Mouse (Mus musculus): ENCODE measurements around the gene Snw1. TPM values are rescaled to one million over a fixed set of nuclear protein-coding genes. Genes with fewer than 3 reads are reported as not detected.
"Not testable (repeated sequence)": the region's sequence is repeated elsewhere in the genome, so short reads cannot be mapped to it uniquely, and the experiment has no call there.

Gene Snw1
- 132 and 134 TPM in 2 replicates for polyA plus RNA-seq (2016; fragmentation: Nextera tagmentation; extraction: Ambion mirVana)

DNA sequence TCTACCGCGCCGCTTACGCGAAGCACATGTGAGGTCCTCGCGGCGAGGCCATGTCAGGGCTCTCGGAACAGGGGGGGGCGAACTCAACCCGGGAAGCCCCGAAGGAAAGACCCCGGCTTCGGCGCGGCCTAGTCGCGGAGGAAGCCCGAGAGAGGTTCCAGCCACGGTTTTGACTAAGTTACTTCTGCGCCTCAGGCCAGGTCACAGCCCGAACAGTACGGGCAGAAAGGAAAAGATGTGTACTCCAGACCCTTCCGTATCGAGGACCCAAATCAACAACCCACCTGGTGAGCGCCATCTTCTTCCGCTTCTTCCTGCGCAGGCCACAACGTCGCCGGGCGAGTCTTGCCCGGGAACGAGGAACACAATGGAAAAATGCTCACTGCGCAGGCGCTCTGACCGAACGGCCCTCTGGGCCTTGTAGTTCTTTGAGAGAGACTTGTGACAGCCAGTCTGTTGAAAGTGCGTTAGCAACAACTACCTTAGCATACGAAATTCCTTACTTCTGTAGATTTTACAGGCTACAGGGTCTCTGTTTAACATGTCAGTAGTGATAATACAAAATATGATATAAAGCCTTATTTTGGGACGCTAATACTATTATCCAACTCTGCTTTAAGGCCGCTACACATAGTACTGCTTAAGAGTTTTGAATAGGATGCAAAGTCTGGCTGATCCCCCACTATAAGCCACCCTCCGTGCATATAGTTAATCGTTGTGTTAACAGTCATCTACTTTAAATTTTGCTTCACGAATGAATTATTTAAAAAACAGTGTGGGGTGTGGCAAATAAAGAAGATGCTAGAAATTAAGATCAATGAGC lies at the start of gene Snw1:
Gene Snw1, minus strand, starts transcription at position 311 of the 823 bp plus-strand sequence.
- Histone ChIP-seq H3K27ac (peak within 1 kb of the TSS; percentile 87), H3K4me1 (peaks cover 14% of the 10 kb centered on the region), H3K4me3 (peak within 1 kb of the TSS; percentile 74), H3K4me2 (replicated peaks) (peak within 1 kb of the TSS; percentile 68), H3K9me3 (replicated peaks) (no peaks in the 10 kb centered on the region), H3K9ac (peak within 1 kb of the TSS; percentile 83), H3K36me3 (peaks cover 12% of the 10 kb centered on the region), H3K27me3 (no peaks in the 10 kb centered on the region)
- WGBS = 3% methylated on average over 44 of the region's 45 CpGs
- peak; percentile 96 for ATAC-seq (ENCODE audit: low FRiP score)

DNA sequence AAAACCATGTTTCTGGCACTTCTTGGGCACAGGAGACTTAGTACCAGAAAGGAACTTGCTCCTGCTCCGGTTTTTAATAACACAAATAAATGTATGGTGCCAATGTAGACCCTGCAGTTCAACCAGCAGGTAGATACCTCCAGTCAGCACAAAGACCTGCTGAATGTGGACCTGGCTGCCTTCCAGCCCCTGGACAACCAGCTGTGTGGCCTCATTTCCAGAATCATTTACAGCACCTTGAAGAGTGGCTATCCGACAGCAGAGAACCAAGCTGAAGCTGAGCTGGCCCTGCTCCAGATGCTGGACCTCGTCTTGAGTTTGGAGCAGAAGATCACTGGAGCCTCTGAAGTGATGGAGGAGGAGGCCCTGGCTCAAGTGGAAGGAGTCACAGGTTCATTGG lies 47.5 kb upstream of the Snw1 start:
- 68% methylated on average over 3 of the region's 3 CpGs for WGBS
- not testable (repeated sequence) for H3K4me2 ChIP-seq (replicated peaks); H3K9me3 ChIP-seq (replicated peaks)

DNA sequence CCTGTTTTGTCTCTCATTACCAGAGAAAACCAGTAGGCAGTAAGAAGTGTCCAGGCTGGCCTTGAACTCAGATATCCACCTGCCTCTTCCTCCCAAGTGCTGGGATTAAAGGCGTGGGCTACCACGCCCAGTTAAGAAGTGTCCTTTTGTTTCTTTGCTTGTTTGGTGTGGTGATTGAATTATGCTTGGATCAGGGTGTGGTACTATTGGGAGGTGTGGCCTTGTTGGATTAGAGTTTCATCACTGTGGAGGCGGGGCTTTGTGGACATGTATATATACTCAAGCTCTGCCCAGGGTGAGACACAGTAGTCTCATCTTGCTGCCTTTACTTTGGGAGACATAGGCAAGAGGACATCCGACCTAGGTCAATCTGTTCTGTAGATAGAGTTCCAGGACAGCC lies 41.9 kb upstream of the Snw1 start, which contains the start of gene Gm8300:
Gene Gm8300, plus strand, starts transcription at position 301 of the 400 bp plus-strand sequence.
- WGBS = 78% methylated on average over 4 of the region's 4 CpGs
- not testable (repeated sequence) for H3K9me3 ChIP-seq (replicated peaks); H3K9ac ChIP-seq; H3K4me1 ChIP-seq; H3K4me2 ChIP-seq (replicated peaks); H3K36me3 ChIP-seq; ATAC-seq (ENCODE audit: low FRiP score); H3K27ac ChIP-seq; H3K4me3 ChIP-seq; H3K27me3 ChIP-seq

More for the DNA sequence above, 47.5 kb upstream of the Snw1 start:
- H3K27me3 ChIP-seq; H3K4me3 ChIP-seq; ATAC-seq (ENCODE audit: low FRiP score); H3K27ac ChIP-seq; H3K9ac ChIP-seq; H3K36me3 ChIP-seq; H3K4me1 ChIP-seq: not testable (repeated sequence)

DNA sequence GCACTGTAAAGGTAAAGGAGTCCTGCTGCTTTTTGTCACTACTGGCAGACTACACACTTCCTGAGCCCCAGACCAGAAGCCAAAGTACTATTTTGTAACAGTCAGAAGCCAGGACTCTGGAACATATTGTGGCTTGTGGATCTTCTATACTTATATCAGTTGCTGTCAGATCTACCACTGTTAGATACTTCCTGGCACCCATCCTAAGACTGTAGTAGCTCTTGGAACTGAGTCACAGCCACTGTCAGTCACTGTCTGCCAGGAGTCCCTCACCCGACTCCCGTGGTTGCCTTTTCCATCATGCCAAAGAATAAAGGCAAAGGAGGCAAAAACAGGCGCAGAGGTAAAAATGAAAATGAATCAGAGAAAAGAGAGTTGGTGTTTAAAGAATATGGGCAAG lies 22.3 kb upstream of the Snw1 start, which contains the start of gene Gm5788:
Gene Gm5788, plus strand, starts transcription at position 301 of the 400 bp plus-strand sequence.
- H3K27me3 ChIP-seq; H3K9ac ChIP-seq; ATAC-seq (ENCODE audit: low FRiP score); H3K36me3 ChIP-seq; H3K4me2 ChIP-seq (replicated peaks); H3K9me3 ChIP-seq (replicated peaks); H3K4me1 ChIP-seq; H3K27ac ChIP-seq; H3K4me3 ChIP-seq: not testable (repeated sequence)
- 90% methylated on average over 3 of the region's 3 CpGs for WGBS

DNA sequence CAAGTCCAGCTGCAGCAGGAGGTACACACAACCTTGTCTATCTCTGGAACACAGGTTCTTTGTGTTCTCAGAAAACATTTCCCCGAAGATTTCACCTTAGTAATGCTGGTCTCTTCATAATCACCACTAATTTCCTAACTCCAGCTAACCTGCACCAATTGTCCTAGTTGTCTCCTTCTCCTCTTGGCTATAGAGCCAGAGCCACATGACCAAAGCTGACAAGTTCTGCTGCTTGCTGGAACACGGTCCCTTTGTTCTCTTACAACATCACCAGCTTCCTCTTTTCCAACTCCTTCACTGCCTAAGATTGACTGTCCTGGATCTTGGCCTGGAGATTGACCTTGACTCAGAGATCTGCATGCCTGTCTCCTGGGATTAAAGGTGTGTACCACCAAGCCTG lies 16.6 kb upstream of the Snw1 start:
- not testable (repeated sequence) for H3K9me3 ChIP-seq (replicated peaks); H3K4me1 ChIP-seq; H3K27me3 ChIP-seq; H3K4me2 ChIP-seq (replicated peaks); H3K4me3 ChIP-seq; H3K27ac ChIP-seq; H3K9ac ChIP-seq; ATAC-seq (ENCODE audit: low FRiP score); H3K36me3 ChIP-seq
- WGBS = 67% methylated on average over 2 of the region's 2 CpGs

DNA sequence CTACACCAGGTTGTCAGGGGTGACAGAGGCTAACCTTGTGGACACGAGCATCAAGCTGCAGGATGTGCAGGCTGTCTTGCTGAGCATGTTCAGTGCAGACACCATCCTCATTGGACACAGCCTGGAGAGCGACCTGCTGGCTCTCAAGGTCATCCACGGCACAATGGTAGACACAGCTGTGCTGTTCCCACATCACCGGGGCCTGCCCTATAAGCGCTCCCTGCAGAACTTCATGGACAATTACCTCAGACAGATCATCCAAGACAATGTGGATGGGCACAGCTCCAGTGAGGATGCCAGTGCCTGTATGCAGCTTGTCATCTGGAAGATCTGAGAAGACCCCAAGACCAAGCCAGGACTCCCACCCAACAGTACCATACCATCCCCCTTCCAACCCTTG lies 10.4 kb upstream of the Snw1 start:
- not testable (repeated sequence) for H3K4me1 ChIP-seq; H3K4me3 ChIP-seq; H3K36me3 ChIP-seq; H3K9ac ChIP-seq; H3K4me2 ChIP-seq (replicated peaks); H3K9me3 ChIP-seq (replicated peaks); H3K27me3 ChIP-seq; ATAC-seq (ENCODE audit: low FRiP score); H3K27ac ChIP-seq
- 78% methylated on average over 5 of the region's 5 CpGs for WGBS

DNA sequence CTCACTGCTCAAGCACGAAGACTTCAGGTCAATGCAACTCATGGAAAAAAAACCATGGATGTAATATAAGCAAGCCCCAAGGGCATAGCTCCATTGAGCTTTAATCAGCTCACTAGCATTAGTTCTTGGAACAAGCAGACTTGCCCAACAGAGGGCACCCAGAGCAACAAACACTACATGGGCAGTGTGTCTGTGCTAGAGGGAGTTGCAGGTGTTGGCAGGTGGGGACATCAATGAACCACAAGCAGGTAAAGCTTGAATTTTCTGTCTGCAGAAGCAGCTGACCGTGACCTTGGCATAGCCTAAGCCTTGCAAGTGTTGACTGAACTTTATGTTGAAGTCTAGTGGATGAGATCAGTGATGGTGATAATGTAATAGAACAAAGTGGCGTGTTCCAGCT lies 2.7 kb upstream of the Snw1 start:
- Histone ChIP-seq H3K27me3 (no peaks in the 10 kb centered on the region), H3K4me1 (peaks cover 14% of the 10 kb centered on the region), H3K4me3 (no peak overlapping the region), H3K27ac (no peak overlapping the region), H3K36me3 (no peaks in the 10 kb centered on the region), H3K9me3 (replicated peaks) (no peaks in the 10 kb centered on the region), H3K4me2 (replicated peaks) (no peak overlapping the region), H3K9ac (no peak overlapping the region)
- no peak for ATAC-seq (ENCODE audit: low FRiP score)
- 81% methylated on average over 3 of the region's 3 CpGs for WGBS

DNA sequence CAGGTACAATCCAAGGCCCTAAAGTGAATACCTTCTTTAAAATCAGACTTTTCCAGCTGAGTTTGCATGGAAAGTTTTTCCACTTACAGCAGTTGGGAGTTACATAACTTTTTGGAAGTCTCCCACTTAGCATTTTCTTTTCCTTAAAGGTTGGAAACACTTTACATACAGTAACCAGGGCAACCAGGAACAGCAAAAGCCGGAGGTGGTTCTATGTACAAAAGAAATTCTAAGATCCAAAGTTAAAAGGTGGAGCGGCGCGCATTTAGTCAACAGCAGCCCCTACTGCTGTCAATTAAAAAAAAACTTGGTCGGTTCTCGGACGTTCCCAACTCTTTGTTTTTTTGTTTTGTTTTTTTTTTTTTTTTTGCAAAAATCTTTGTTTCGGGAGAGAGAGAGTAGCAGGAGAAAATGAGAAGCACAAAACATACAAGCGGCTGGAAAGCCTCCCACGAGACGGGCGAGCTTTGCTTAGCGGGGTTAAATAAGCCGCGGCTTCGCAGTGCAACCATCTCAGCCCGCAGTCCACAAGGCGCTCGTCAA lies 582 bp downstream of the Snw1 start:
- ATAC-seq (ENCODE audit: low FRiP score) = no peak
- under 1% methylated on average over 19 of the region's 19 CpGs for WGBS
- Histone ChIP-seq H3K9me3 (replicated peaks) (no peaks in the 10 kb centered on the region), H3K9ac (peak overlapping the region; percentile 83), H3K4me1 (peaks cover 14% of the 10 kb centered on the region), H3K4me3 (peak overlapping the region; percentile 74), H3K36me3 (peaks cover 19% of the 10 kb centered on the region), H3K27ac (peak overlapping the region; percentile 87), H3K4me2 (replicated peaks) (peak overlapping the region; percentile 68), H3K27me3 (no peaks in the 10 kb centered on the region)

DNA sequence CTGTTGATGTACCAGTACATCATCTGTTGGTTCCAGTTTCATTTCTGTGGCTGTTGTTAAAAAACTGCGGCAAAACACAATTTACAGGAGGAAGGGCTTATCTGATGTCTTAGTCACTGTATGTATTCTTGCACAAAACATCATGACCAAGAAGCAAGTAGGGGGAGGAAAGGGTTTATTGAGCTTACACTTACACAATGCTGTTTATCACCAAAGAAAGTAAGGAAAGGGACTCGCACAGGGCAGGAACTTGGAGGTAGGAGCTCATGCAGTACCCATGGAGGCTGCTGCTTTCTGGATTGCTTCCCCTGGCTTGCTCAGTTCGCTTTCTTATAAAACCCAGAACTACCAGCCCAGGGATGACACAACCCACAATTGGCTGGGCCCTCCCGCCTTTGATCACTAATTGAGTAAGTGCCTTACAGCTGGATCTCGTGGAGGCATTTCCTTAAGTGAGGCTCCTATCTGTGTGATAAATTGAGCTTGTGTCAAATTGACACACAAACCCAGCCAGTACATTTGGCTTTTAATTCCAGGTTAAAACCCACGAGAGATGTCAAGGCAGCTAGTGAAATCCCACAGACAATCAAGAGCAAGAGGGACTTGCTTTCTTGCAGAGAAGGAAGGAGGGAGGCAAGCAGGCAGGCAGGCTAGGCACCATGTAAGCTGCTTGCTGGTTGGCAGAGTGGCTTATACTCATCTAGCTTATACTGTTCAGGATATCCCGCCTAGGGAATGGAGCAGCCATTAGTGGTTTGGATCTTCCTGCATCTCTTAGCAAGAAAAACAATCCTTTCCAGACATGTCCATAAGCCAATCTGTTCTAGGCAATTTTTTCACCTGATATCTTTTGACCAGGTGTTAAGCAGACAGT lies 1.6 kb downstream of the Snw1 start:
- Histone ChIP-seq H3K4me1 (peaks cover 14% of the 10 kb centered on the region), H3K27ac (no peak overlapping the region), H3K36me3 (peaks cover 19% of the 10 kb centered on the region), H3K4me3 (peak overlapping the region; percentile 74), H3K9me3 (replicated peaks) (no peaks in the 10 kb centered on the region), H3K4me2 (replicated peaks) (peak overlapping the region; percentile 68), H3K27me3 (no peaks in the 10 kb centered on the region), H3K9ac (0 out of 2 replicates have a peak overlapping the region, but pooled peaks have one; percentile 83)
- WGBS = 75% methylated on average over 7 of the region's 7 CpGs
- no peak for ATAC-seq (ENCODE audit: low FRiP score)

DNA sequence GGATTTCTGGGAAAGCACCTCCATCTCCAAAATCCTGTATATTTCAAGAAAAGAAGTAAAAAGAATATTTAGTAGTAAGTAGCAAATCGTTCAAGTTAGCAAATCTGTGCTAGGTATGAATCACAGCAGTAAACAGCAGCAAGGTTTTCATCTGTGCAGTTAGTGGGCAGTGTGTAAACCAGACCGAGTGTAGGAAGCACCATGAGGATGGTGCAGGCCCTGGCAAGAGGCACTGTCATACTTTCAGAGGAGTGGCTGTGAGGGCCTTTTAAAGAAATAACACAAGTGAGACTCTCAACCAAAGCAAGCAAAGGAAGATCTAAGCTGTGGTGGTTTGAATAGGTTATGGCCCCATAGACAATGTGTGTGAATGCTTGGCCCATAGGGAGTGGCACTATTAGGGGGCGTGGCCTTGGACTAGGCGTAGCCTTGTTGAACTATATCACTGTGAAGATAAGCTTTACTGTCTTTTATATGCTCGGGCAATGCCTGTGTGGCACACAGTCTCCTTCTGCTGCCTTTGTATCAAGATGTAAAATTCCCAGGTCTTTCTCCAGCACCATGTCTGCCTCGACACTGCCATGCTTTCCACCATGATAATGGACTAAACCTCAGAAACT lies 7.3 kb downstream of the Snw1 start:
- Histone ChIP-seq H3K36me3 (peaks cover 67% of the 10 kb centered on the region), H3K27me3 (no peaks in the 10 kb centered on the region), H3K9ac (no peak overlapping the region), H3K4me3 (no peak overlapping the region), H3K9me3 (replicated peaks) (no peaks in the 10 kb centered on the region), H3K4me1 (no peaks in the 10 kb centered on the region), H3K27ac (no peak overlapping the region), H3K4me2 (replicated peaks) (no peak overlapping the region)
- ATAC-seq (ENCODE audit: low FRiP score) = no peak
- 91% methylated on average over 6 of the region's 6 CpGs for WGBS

DNA sequence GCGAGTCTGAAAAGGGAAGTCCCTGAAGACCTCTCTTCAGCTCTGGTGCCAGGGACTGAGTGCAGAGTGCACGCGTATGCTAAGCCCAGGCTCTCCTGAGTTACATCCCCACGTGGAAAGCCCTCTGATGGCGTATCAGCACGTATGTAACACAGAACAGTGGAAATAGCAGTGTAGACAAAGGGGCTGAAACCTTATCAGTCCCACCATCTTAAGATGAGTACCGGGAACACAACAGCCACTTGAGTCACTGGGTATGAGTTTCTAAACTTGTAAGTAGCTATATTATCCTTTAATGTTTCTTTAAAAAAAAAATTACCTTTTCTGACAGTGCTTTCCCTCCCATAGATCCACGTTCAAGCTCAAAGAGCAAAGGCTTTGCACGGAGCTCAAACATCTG lies 22.6 kb downstream of the Snw1 start:
- Histone ChIP-seq H3K36me3 (peaks cover 74% of the 10 kb centered on the region), H3K4me3 (no peak overlapping the region), H3K9ac (no peak overlapping the region), H3K4me1 (peaks cover 7% of the 10 kb centered on the region), H3K4me2 (replicated peaks) (no peak overlapping the region), H3K27me3 (no peaks in the 10 kb centered on the region), H3K9me3 (replicated peaks) (no peaks in the 10 kb centered on the region), H3K27ac (no peak overlapping the region)
- no peak for ATAC-seq (ENCODE audit: low FRiP score)
- 91% methylated on average over 9 of the region's 9 CpGs for WGBS

DNA sequence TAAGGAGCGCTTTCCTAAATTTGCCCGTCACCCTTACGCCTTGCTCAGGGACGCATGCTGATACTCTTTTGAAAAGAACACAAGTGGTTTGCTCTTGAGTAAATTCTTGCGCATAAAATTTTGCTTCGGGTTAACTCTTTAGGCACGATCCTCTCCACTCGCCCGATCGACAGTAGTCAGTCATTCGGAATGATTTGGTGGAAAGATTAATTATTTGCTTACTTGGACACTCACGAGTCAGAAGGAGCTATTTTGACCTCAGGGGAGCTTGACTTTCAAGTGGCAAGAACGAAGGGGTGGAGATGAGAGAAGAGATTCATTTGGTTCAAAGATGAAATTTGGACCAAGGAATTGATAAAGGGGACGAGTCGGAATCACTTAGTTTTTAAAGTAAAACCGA lies 27.9 kb downstream of the Snw1 start:
- H3K4me1 ChIP-seq = peaks cover 22% of the 10 kb centered on the region
- no peak; the same call in 1 of the 2 replicates for ATAC-seq (ENCODE audit: low FRiP score)
- WGBS = 6% methylated on average over 16 of the region's 16 CpGs
- H3K4me3 ChIP-seq = peak overlapping the region; percentile 98
- no peaks in the 10 kb centered on the region for H3K27me3 ChIP-seq
- peaks cover 45% of the 10 kb centered on the region for H3K36me3 ChIP-seq
- peak overlapping the region; percentile 95 for H3K9ac ChIP-seq
- H3K9me3 ChIP-seq (replicated peaks) = no peaks in the 10 kb centered on the region
- H3K27ac ChIP-seq = no peak overlapping the region
- H3K4me2 ChIP-seq (replicated peaks) = peak overlapping the region; percentile 82

All from hindbrain, embryonic 12.5 days (tissue).